In the genomic region with DNA sequence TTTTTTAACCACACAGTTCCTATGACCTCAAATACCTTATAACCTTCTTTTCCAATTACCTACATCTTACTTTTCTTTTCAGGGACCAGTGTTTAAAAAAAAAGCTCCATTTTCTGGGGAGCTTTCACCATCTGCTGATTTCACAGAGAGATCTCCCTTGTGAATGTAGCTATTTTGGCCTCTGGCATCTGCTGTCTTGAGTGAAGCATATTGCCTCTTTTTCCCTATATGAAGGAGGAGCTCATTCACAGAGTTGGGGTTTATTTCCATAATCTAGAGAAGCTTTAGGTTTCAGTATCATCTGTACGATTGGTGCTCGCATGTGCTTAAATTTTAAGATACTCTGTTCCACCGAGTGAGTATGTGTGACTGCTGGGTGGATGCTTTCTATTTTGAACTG, we compare ENCODE assay signal across 12 mouse cellular contexts.
A peak's percentile ranks its signal among the peaks of the same experiment; 100 is the strongest.
DNase-seq lines count a peak whose midpoint lies in the region.
"Had no signal": no experiment of that assay in that cellular context is flagged by ENCODE, and none has a peak within 500 bp of the region (broad histone marks: within the 10 kb centered on the region; RNA-seq: fewer than 3 reads in every experiment).

No protein-coding gene starts in this region.

- peak; percentile 42 to 73 for DNase-seq in frontal cortex, adult 2 months (ENCODE audit: extremely low spot score in 1 of 2, low spot score in 1 of 2)
- DNase-seq in frontal cortex, postnatal 10 days (ENCODE audit: low spot score in 2 of 2), result no peak
- peak; percentile 53 for DNase-seq in right cerebral cortex, adult 18-20 months
- DNase-seq in right cerebral cortex, postnatal 4 days, result no peak
- peak; percentile 83 for DNase-seq in brain, adult 2 months (ENCODE audit: low read depth, low spot score)
- DNase-seq in brain, embryonic 18.5 days (ENCODE audit: low read depth, low spot score), result peak; percentile 36
- no peak for DNase-seq in adipocyte (ENCODE audit: low spot score)
- DNase-seq: adrenal gland, postnatal 10 days; cerebellum, adult 2 months; gastrocnemius, postnatal 36 days; heart, adult 11 months; heart, postnatal 36 days had no signal

Comparison
In these comparisons a context has a peak if more than half of its experiments do, and no peak if none do; other contexts are left out.
1. DNase-seq: peak in frontal cortex, adult 2 months (2 of 2), right cerebral cortex, adult 18-20 months (single experiment), brain, adult 2 months (single experiment) and brain, embryonic 18.5 days (single experiment); none in frontal cortex, postnatal 10 days (0 of 2), right cerebral cortex, postnatal 4 days (single experiment) and adipocyte (single experiment).